Mouse (Mus musculus) hindbrain, embryonic 12.5 days (tissue): ENCODE measurements at regions not wholly inside any gene's neighbourhood (a gene's known extent, or its start where the extent isn't known, plus 50 kb on each side); places are given as distances from the start of the nearest gene placed in this dataset.

ENCODE experiments used
- ATAC-seq: fragments of 200-750 bp; cut with Nextera tagmentation; 2 replicates; pipeline ENCODE4 v1.8.0; 2017; ENCODE audit warnings: moderate TSS enrichment; ENCODE audit not compliant: low FRiP score
- H3K27ac ChIP-seq: fragments of 300-500 bp; sonication (generic); 2 replicates; pipeline ENCODE4 v1.5.1; 2016; ENCODE audit warnings: mild to moderate bottlenecking
- H3K27me3 ChIP-seq: fragments of 300-500 bp; sonication (generic); 2 replicates; pipeline ENCODE4 v1.6.1; 2016; ENCODE audit warnings: mild to moderate bottlenecking
- H3K36me3 ChIP-seq: fragments of 300-500 bp; sonication (generic); 2 replicates; pipeline ENCODE4 v1.6.1; 2016; ENCODE audit warnings: mild to moderate bottlenecking
- H3K4me1 ChIP-seq: fragments of 300-500 bp; sonication (generic); 2 replicates; pipeline ENCODE4 v1.6.1; 2016
- H3K4me2 ChIP-seq: fragments of 300-500 bp; sonication (generic); replicated peaks from 2 replicates; pipeline ENCODE4 v1.6.1; 2016; ENCODE audit warnings: mild to moderate bottlenecking
- H3K4me3 ChIP-seq: fragments of 300-500 bp; sonication (generic); 2 replicates; pipeline ENCODE4 v1.5.1; 2016; ENCODE audit warnings: mild to moderate bottlenecking
- H3K9ac ChIP-seq: fragments of 300-500 bp; sonication (generic); 2 replicates; pipeline ENCODE4 v1.6.1; 2016; ENCODE audit warnings: mild to moderate bottlenecking, moderate library complexity
- H3K9me3 ChIP-seq: fragments of 300-500 bp; sonication (generic); replicated peaks from 2 replicates; pipeline ENCODE4 v1.6.1; 2016; ENCODE audit warnings: mild to moderate bottlenecking
- WGBS: fragments of 180-500 bp; shearing (Covaris S2); methylation state at CpG from one replicate; pipeline ENCODE4 v1.1.7; 2016; 5-methylcytosine and 5-hydroxymethylcytosine counted together

DNA sequence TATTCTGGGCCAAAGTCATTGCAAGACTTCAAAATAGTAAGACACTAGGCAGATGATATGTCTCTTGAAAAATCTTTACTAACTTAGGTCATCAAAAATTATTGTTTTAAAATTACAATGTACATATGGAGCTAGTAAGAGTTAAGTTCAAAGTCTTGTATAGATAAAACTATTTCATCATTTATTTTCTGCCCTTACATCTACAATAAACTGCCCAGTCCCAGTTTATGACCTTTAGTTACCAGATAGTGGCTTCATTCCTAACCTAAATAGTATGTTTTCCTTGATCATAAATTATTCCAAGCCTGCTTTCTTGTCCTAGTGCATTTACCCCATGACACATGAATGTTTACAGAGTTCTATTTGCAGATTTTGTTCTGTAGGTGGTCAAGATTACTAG is 72.9 kb downstream of the Manea start:
- no peak overlapping the region for H3K4me2 ChIP-seq
- H3K36me3 ChIP-seq = no peaks in the 10 kb centered on the region
- no peak overlapping the region for H3K4me3 ChIP-seq
- no peak overlapping the region for H3K9ac ChIP-seq
- no peak for ATAC-seq
- no peak overlapping the region for H3K27ac ChIP-seq
- H3K27me3 ChIP-seq = no peaks in the 10 kb centered on the region
- no peaks in the 10 kb centered on the region for H3K4me1 ChIP-seq
- H3K9me3 ChIP-seq = no peaks in the 10 kb centered on the region

DNA sequence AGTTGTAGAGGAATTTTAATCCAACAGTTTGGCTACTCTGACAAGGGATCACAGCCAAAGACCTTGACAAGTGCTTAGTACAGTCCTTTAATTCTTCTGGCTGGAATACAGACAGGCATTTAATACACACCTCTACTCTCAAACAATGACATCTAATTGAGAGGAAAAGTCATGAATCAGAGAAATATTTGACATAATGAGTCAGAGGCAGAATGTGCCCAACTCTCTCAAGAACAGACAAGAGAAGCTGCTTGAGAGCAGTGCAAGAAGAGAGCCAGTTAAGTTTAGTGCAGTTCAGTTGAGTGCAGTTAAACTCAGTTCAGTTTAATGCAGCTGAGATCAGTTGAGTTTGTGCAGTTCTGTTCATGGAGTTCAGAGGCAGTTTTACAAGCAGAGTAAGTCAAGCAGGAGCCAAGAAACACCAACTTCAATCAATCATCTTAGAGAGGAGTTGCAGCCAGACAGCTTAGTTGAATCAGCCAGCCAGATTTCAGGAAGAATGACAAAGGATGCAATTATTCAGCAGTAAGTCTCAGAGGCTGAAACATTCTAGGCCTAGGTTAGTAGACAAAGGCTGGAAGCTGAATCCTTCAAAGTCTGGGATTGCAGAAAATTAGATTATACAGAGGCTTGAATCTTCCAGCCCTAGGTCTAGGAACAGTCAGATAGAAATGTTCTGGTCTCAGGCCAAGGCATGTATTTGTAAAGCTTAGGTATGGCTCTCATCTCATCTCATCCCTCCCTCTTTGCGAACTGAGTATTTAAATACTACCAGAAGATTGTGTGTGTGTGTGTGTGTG is 87.3 kb downstream of the Manea start:
- Histone ChIP-seq H3K27ac (no peak overlapping the region), H3K4me1 (no peaks in the 10 kb centered on the region), H3K36me3 (no peaks in the 10 kb centered on the region), H3K9ac (no peak overlapping the region), H3K4me3 (no peak overlapping the region), H3K9me3 (no peaks in the 10 kb centered on the region), H3K4me2 (no peak overlapping the region), H3K27me3 (no peaks in the 10 kb centered on the region)
- ATAC-seq = no peak
- WGBS = 89% methylated on average over 1 of the region's 1 CpGs

DNA sequence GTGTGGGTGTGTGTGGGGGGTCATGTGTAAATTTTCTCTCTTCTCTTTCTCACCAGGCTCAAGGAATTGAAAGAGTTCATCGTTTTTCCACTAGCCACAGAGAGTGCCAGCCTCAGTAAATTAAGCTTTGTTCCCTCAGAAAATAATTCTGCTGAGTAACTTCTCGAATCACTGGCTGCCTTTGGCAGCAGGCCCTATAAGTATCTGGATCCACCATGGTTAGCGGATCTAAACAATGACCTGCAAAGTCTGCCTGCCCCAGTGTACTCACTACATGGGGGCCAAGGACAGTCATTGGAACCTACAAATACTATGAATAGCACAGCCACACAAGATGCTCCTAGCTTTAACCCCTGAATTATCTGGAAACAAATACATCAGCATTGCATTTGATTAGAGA is 90.8 kb downstream of the Manea start:
- Histone ChIP-seq H3K27ac (no peak overlapping the region), H3K36me3 (no peaks in the 10 kb centered on the region), H3K27me3 (no peaks in the 10 kb centered on the region), H3K9ac (no peak overlapping the region), H3K4me3 (no peak overlapping the region), H3K4me1 (no peaks in the 10 kb centered on the region), H3K9me3 (no peaks in the 10 kb centered on the region), H3K4me2 (no peak overlapping the region)
- ATAC-seq = no peak
- WGBS = 59% methylated on average over 3 of the region's 3 CpGs

DNA sequence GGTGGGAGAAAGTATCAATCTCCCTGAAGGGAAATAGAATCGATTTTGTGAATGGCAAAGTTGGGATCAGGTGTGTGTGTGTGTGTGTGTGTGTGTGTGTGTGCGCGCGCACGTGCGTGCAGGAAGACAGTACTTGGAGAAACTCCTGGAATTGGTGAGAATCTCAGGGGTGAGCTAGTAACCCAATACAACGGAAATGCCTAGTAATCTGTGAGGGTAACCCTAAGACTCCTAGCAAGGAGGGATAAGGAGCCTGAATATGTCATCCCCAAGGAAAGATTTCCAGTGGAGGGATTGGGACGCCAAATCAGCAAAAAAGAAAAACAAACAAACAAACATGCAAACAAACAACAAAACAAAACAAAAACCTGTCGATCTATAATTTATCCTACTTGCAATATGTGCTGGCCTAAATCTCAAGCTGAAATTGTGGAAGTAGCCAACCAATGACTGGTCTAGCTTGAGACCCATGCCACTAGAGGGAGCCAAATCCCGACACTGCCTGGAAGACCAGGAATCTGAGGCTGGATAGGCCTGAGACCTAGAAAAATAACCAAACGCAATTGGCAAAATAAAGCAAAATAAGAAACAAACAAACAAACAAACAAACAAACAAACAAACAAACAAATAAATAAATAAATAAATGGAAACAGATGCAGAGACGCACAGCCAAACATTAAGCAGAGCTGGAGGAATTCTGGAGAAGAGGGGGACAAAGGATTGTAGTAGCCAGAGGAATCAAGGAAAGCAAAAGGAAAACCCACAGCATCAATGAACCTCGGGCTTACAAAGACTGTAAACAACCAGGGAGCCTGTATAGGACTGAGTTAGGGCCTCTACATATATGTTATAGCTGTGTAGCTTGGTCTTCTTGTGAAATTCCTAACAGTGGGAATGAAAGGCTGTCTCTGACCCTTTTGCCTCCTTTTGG is 98.5 kb downstream of the Manea start:
- H3K27me3 ChIP-seq = no peaks in the 10 kb centered on the region
- no peaks in the 10 kb centered on the region for H3K9me3 ChIP-seq
- WGBS = 67% methylated on average over 13 of the region's 13 CpGs
- no peak overlapping the region for H3K4me2 ChIP-seq
- H3K27ac ChIP-seq = no peak overlapping the region
- H3K4me1 ChIP-seq = no peaks in the 10 kb centered on the region
- H3K36me3 ChIP-seq = no peaks in the 10 kb centered on the region
- ATAC-seq = peak; percentile 87
- no peak overlapping the region for H3K9ac ChIP-seq
- no peak overlapping the region for H3K4me3 ChIP-seq

DNA sequence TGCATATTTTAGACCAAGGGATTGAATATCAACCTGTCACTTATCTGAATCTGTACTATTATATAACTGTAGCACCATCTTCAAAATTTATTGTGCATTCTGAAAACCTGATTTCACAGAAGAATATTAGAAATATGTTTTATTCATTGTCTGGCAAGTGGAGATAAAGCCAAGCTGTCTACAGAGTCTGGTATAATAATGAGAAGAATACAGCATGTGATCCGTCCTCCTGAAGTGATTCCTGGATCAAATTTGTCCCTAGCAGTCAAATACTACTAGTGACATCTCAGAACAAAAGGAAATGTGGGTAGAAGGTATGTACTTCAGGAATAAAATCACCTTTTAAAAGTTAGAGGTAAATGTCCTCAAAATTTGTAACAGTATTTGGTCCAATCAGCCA is 123.4 kb downstream of the Manea start:
- H3K4me2 ChIP-seq = no peak overlapping the region
- no peaks in the 10 kb centered on the region for H3K36me3 ChIP-seq
- no peaks in the 10 kb centered on the region for H3K27me3 ChIP-seq
- H3K9me3 ChIP-seq = no peaks in the 10 kb centered on the region
- H3K9ac ChIP-seq = no peak overlapping the region
- no peak for ATAC-seq
- H3K27ac ChIP-seq = no peak overlapping the region
- H3K4me1 ChIP-seq = no peaks in the 10 kb centered on the region
- WGBS = 85% methylated on average over 1 of the region's 1 CpGs
- no peak overlapping the region for H3K4me3 ChIP-seq
